Mouse (Mus musculus) activated CD4-positive, CD25-positive, alpha-beta regulatory T cell, adult 4 months (primary cell): Measurements from ENCODE around the gene Ogfod3. TPM values are rescaled to one million over a fixed set of nuclear protein-coding genes. Genes with fewer than 3 reads are reported as not detected.

Experiments
- polyA plus RNA-seq, 2 experiments: library from polyadenylated mRNA; unstranded; fragments of 100-300 nt; shearing (Covaris generic); gene quantifications; one replicate each; pipeline ENCODE4 v1.2.1; 2017

The Ogfod3 gene
- polyA plus RNA-seq, 2 experiments from 2014 or later = 4.4 to 4.7 TPM

Other genes starting within 250 kb of the Ogfod3 start
- 10 to 100 TPM; 57.0 to 62.6 TPM for gene Csnk1d, start 213.4 kb downstream of the Ogfod3 start, polyA plus RNA-seq
- 100 to 1,000 TPM in 1 of 2 experiments, 10 to 100 TPM in 1; 84.3 to 121 TPM for gene Cd7, start 165.3 kb downstream of the Ogfod3 start, polyA plus RNA-seq
- not detected for gene Sectm1b, start 141.1 kb downstream of the Ogfod3 start, polyA plus RNA-seq
- gene Sectm1a, start 123.5 kb downstream of the Ogfod3 start, polyA plus RNA-seq = not detected
- gene Tex19.2, start 86.0 kb downstream of the Ogfod3 start, polyA plus RNA-seq = not detected
- gene Tex19.1, start 58.6 kb downstream of the Ogfod3 start, polyA plus RNA-seq = not detected
- not detected for gene Uts2r, start 44.4 kb downstream of the Ogfod3 start, polyA plus RNA-seq
- gene Hexdc, start 278 bp downstream of the Ogfod3 start, polyA plus RNA-seq = 1 to 10 TPM; 1.5 to 2.1 TPM
- gene Cybc1, start 24.6 kb upstream of the Ogfod3 start, polyA plus RNA-seq = 10 to 100 TPM; 66.8 to 78.7 TPM
- gene Narf, start 32.5 kb upstream of the Ogfod3 start, polyA plus RNA-seq = 10 to 100 TPM; 20.6 to 33.3 TPM
- 1 to 10 TPM; 5.3 to 6.3 TPM for gene Foxk2, start 55.3 kb upstream of the Ogfod3 start, polyA plus RNA-seq
- 10 to 100 TPM; 22.2 to 25.7 TPM for gene Wdr45b, start 149.7 kb upstream of the Ogfod3 start, polyA plus RNA-seq
- not detected for gene Rab40b, start 183.5 kb upstream of the Ogfod3 start, polyA plus RNA-seq
- gene Fn3krp, start 216.7 kb upstream of the Ogfod3 start, polyA plus RNA-seq = 1 to 10 TPM; 6.3 to 9.8 TPM
- gene Fn3k, start 230.2 kb upstream of the Ogfod3 start, polyA plus RNA-seq = under 1 TPM in 1 of 2 experiments, not detected in 1; 0.23 TPM
- 10 to 100 TPM; 24.3 to 26.2 TPM for gene Tbcd, start 247.2 kb upstream of the Ogfod3 start, polyA plus RNA-seq